Mouse (Mus musculus) c-Kit-positive CD71-positive TER-119-negative erythroid progenitor cells, embryonic 14.5 days (primary cell): Measurements from ENCODE around the gene Olfr1395.
"Not testable (repeated sequence)": the region's sequence is repeated elsewhere in the genome, so short reads cannot be mapped to it uniquely, and the experiment has no call there.

Experiments
- DNase-seq: peaks from one replicate; pipeline ENCODE4 v3.0.0-alpha.2; 2013; ENCODE audit warnings: low read depth

Olfr1395 gene

GRCm38 (mm10) chr11:49175345-49175744 lies 33.3 kb downstream of the Olfr1395 start:
- DNase-seq, result no peak

GRCm38 (mm10) chr11:49176047-49176779 lies 34.1 kb downstream of the Olfr1395 start:
- not testable (repeated sequence) for DNase-seq

GRCm38 (mm10) chr11:49183172-49183571 lies 41.1 kb downstream of the Olfr1395 start:
- DNase-seq, result no peak

- DNase-seq, result no peak
Observed at GRCm38 (mm10) chr11:49186452-49186851, 44.4 kb downstream of the Olfr1395 start.

- no peak for DNase-seq
Observed at GRCm38 (mm10) chr11:49186955-49187488, 44.9 kb downstream of the Olfr1395 start, which contains the start of gene Btnl9. Btnl9 (minus strand) TSS chr11:49187159.

- no peak for DNase-seq
Observed at GRCm38 (mm10) chr11:49187701-49188100, 45.6 kb downstream of the Olfr1395 start.

GRCm38 (mm10) chr11:49189737-49190136 lies 47.7 kb downstream of the Olfr1395 start:
- peak; percentile 40 for DNase-seq

GRCm38 (mm10) chr11:49191083-49191482 lies 49.0 kb downstream of the Olfr1395 start:
- no peak for DNase-seq

GRCm38 (mm10) chr11:49194771-49195170 lies 52.7 kb downstream of the Olfr1395 start:
- not testable (repeated sequence) for DNase-seq

GRCm38 (mm10) chr11:49195819-49196322 lies 53.8 kb downstream of the Olfr1395 start:
- no peak for DNase-seq
